ENCODE assay signal across 8 mouse cellular contexts in the genomic region with DNA sequence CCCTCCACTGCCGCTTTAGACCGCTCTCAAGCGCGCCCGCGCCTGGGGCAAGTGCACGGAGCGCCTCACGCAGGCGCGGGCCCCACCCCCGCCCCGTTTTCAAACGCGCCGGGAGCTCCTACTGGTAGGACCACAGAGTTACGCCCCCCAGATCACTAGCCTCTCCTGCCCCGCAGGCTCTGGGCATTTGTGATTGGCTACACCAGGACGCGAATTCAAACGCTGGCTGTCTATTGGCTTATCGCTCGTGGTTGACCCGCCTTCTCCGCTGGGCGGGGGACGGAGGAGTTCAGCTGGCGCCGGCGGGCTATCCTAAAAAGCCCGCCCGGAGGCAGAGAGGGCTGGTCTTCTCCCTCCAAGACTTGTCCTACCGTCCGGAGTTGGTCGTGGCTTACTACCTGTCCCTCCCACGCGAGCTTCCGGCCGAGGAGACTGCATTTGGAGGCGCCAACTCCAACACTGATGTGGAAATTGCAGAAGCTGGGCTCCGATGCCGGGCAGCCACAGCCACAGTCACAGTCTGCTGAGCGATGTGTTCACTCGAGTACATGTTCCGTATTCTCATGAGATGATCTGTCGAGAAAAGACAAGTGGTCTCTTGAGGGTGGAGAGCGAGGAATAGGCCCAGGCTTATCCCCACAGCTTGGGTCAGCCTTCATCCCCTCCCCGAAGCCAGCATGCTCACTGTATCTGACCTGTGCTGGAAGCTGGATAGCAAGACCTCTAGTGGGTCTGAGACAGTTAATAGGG. TPM values are rescaled to one million over a fixed set of nuclear protein-coding genes. Genes with fewer than 3 reads are reported as not detected.
DNase-seq lines count a peak whose midpoint lies in the region; ATAC-seq and TF ChIP-seq lines count a peak whose summit lies in the region.

Ccnf (minus strand) TSS at position 165 of the 750 bp plus-strand sequence.

- ATAC-seq in G1E (ENCODE audit: extremely low read depth, insufficient number of reproducible peaks, low FRiP score, poor library complexity, severe bottlenecking), result peak; percentile 100
- ATAC-seq in forebrain, embryonic 16.5 days, result peak; percentile 100
- peak; percentile 100 for ATAC-seq in lung, embryonic 14.5 days (ENCODE audit: insufficient read depth)

- 0 out of 2 replicates have a peak, but pooled peaks have one; percentile 3 for TF ChIP-seq POLR2A in olfactory bulb, adult 2 months (IDR thresholded peaks at IDR 0.05; ENCODE audit: insufficient read depth, low read depth, low read length)
- peak; percentile 68 for TF ChIP-seq POLR2A in thymus, adult 2 months (IDR thresholded peaks at IDR 0.05; ENCODE audit: control insufficient read depth, extremely low read depth, insufficient read depth, low read length, poor library complexity)

- H3K9me3 ChIP-seq in G1E (replicated peaks), result no peaks in the 10 kb centered on the region
- H3K9me3 ChIP-seq in forebrain, embryonic 16.5 days (ENCODE audit: control insufficient read depth, low read length), result no peaks in the 10 kb centered on the region
- no peaks in the 10 kb centered on the region for H3K9me3 ChIP-seq in lung, embryonic 14.5 days (ENCODE audit: low read depth, low read length)

- peak within 1 kb of the TSS; percentile 90 for H3K4me3 ChIP-seq in G1E (ENCODE audit: low read depth, low read length)
- H3K4me3 ChIP-seq in forebrain, embryonic 16.5 days (replicated peaks; ENCODE audit: low read length), result peak within 1 kb of the TSS; percentile 87
- peak within 1 kb of the TSS; percentile 88 for H3K4me3 ChIP-seq in layer of hippocampus, adult 2 months
- peak within 1 kb of the TSS; percentile 74 for H3K4me3 ChIP-seq in lung, embryonic 14.5 days (ENCODE audit: low read depth, low read length)
- H3K4me3 ChIP-seq in olfactory bulb, adult 2 months (ENCODE audit: insufficient read depth, low read depth, low read length), result peak within 1 kb of the TSS; percentile 67
- peak within 1 kb of the TSS; percentile 77 for H3K4me3 ChIP-seq in thymus, adult 2 months (ENCODE audit: control insufficient read depth, insufficient read depth, low read length)

- peak within 1 kb of the TSS; percentile 94 for H3K4me2 ChIP-seq in forebrain, embryonic 16.5 days (ENCODE audit: low read length)
- H3K4me2 ChIP-seq in lung, embryonic 14.5 days, result peak within 1 kb of the TSS; percentile 86

- intact Hi-C loops in heart, postnatal 36 days (cut with DNase I), result loop anchor here (2.0 to 5.0 kb wide), 3 partner anchors 47 to 101 kb away; partner anchors contain the start of genes Abca17, Abca3 and Tbc1d24

- TF ChIP-seq CTCF in G1E (IDR thresholded peaks at IDR 0.05; ENCODE audit: low read depth, low read length), result no peak
- TF ChIP-seq CTCF in layer of hippocampus, adult 2 months (conservative IDR thresholded peaks at IDR 0.05), result peak; percentile 79
- TF ChIP-seq CTCF in lung, embryonic 14.5 days (IDR thresholded peaks at IDR 0.05; ENCODE audit: low read depth), result peak; percentile 54
- no peak for TF ChIP-seq CTCF in olfactory bulb, adult 2 months (IDR thresholded peaks at IDR 0.05; ENCODE audit: insufficient read depth, low read depth, low read length)
- TF ChIP-seq CTCF in thymus, adult 2 months (IDR thresholded peaks at IDR 0.05; ENCODE audit: borderline replicate concordance, control insufficient read depth, extremely low read depth, insufficient read depth, low read length, poor library complexity), result peak; percentile 77

- peak; percentile 99 for DNase-seq in G1E (ENCODE audit: low spot score)
- DNase-seq in cerebellum, adult 18-20 months, result peak; percentile 93 to 98
- DNase-seq in heart, postnatal 36 days, result peak; percentile 92 to 95
- peak; percentile 94 to 97 for DNase-seq in layer of hippocampus, adult 2 months (ENCODE audit: low spot score in 2 of 2)
- peak; percentile 99 for DNase-seq in lung, embryonic 14.5 days
- peak; percentile 97 for DNase-seq in thymus, adult 2 months

- WGBS in forebrain, embryonic 16.5 days, result under 1% methylated on average over 48 of the region's 48 CpGs
- whole genome bisulfite sequencing in lung, embryonic 14.5 days, result under 1% methylated on average over 48 of the region's 48 CpGs
- WGBS in olfactory bulb, adult 2 months, result under 1% methylated on average over 48 of the region's 48 CpGs
- WGBS in thymus, adult 2 months, result under 1% methylated on average over 48 of the region's 48 CpGs

- peaks cover 26% of the 10 kb centered on the region for H3K4me1 ChIP-seq in G1E (ENCODE audit: insufficient read depth, low read depth, low read length)
- H3K4me1 ChIP-seq in forebrain, embryonic 16.5 days (replicated peaks; ENCODE audit: control insufficient read depth, insufficient read depth, low read length), result peaks cover 13% of the 10 kb centered on the region
- H3K4me1 ChIP-seq in lung, embryonic 14.5 days (ENCODE audit: insufficient read depth), result no peaks in the 10 kb centered on the region
- H3K4me1 ChIP-seq in olfactory bulb, adult 2 months (ENCODE audit: control insufficient read depth, insufficient read depth, low read length), result 0 out of 2 replicates have a peak, but pooled peaks cover 2% of the 10 kb centered on the region
- H3K4me1 ChIP-seq in thymus, adult 2 months (replicated peaks; ENCODE audit: control insufficient read depth, insufficient read depth, low read length), result peaks cover 7% of the 10 kb centered on the region

- peaks cover 33% of the 10 kb centered on the region for H3K36me3 ChIP-seq in G1E (replicated peaks)
- H3K36me3 ChIP-seq in forebrain, embryonic 16.5 days (ENCODE audit: control insufficient read depth, insufficient read depth), result peaks cover 6% of the 10 kb centered on the region; the same call in 1 of the 2 replicates
- H3K36me3 ChIP-seq in lung, embryonic 14.5 days (ENCODE audit: insufficient read depth), result peaks cover 28% of the 10 kb centered on the region
- H3K36me3 ChIP-seq in thymus, adult 2 months (ENCODE audit: control insufficient read depth, insufficient read depth, low read length), result peaks cover 11% of the 10 kb centered on the region; the same call in 1 of the 2 replicates

- peak within 1 kb of the TSS; percentile 56 for H3K27ac ChIP-seq in forebrain, embryonic 16.5 days (ENCODE audit: low read length)
- H3K27ac ChIP-seq in layer of hippocampus, adult 2 months, result peak within 1 kb of the TSS; percentile 58
- peak within 1 kb of the TSS; percentile 91 for H3K27ac ChIP-seq in lung, embryonic 14.5 days (ENCODE audit: low read depth)
- no peak within 1 kb of the TSS for H3K27ac ChIP-seq in olfactory bulb, adult 2 months (ENCODE audit: insufficient read depth, low read depth, low read length)
- peak within 1 kb of the TSS; percentile 20; the same call in 1 of the 2 replicates for H3K27ac ChIP-seq in thymus, adult 2 months (ENCODE audit: control insufficient read depth, insufficient read depth, low read length)

- no peaks in the 10 kb centered on the region for H3K27me3 ChIP-seq in G1E (ENCODE audit: insufficient read depth, low read length)
- H3K27me3 ChIP-seq in forebrain, embryonic 16.5 days (replicated peaks; ENCODE audit: control insufficient read depth, insufficient read depth, low read length), result no peaks in the 10 kb centered on the region
- no peaks in the 10 kb centered on the region for H3K27me3 ChIP-seq in lung, embryonic 14.5 days (ENCODE audit: insufficient read depth, low read length)
- no peaks in the 10 kb centered on the region for H3K27me3 ChIP-seq in thymus, adult 2 months (ENCODE audit: control insufficient read depth, insufficient read depth, low read length)

- peak within 1 kb of the TSS; percentile 90 for H3K9ac ChIP-seq in forebrain, embryonic 16.5 days (replicated peaks; ENCODE audit: low read depth, low read length)
- peak within 1 kb of the TSS; percentile 88 for H3K9ac ChIP-seq in lung, embryonic 14.5 days

RNA-seq across cellular contexts. Expression of gene Ccnf, which starts in this region (rescaled TPM):
- total RNA-seq in G1E (2014; fragmentation: Nextera tagmentation) (65.0 and 73.4 TPM in 2 replicates), G1E (2017) (59.1 and 65.1 TPM in 2 replicates)
- polyA plus RNA-seq in G1E (2012), result 87.0 and 87.6 TPM in 2 replicates
- polyA plus RNA-seq in forebrain, embryonic 16.5 days (2015; fragmentation: Nextera tagmentation; extraction: Ambion mirVana), result 26.0 and 32.0 TPM in 2 replicates
- total RNA-seq in heart, postnatal 36 days (2021), result 1 to 10 TPM in 1 of 2 experiments, under 1 TPM in 1; 0.92 to 1.1 TPM
- total RNA-seq in layer of hippocampus, adult 2 months (2021), result 1 to 10 TPM; 4.6 to 6.2 TPM
- 79.3 and 81.1 TPM in 2 replicates for polyA plus RNA-seq in lung, embryonic 14.5 days (2014; fragmentation: Nextera tagmentation; extraction: Ambion mirVana)
- polyA plus RNA-seq in olfactory bulb, adult 2 months (2012; ENCODE audit: insufficient read depth, insufficient read length, low replicate concordance, missing spikeins), result not detected in 2 replicates
- polyA plus RNA-seq in thymus, adult 2 months (2012; rRNA removed), result 64.5 and 86.9 TPM in 2 replicates

Comparison
In these comparisons a context has a peak if more than half of its experiments do, and no peak if none do; other contexts are left out.
1. RNA of gene Ccnf (total RNA-seq): 59.1 to 73.4 TPM in G1E; 4.6 to 6.2 TPM in layer of hippocampus, adult 2 months and 0.92 to 1.1 TPM in heart, postnatal 36 days; every median in the first group is over 4 times any median in the second.
2. CTCF ChIP-seq: peak in layer of hippocampus, adult 2 months (single experiment), lung, embryonic 14.5 days (single experiment) and thymus, adult 2 months (single experiment); none in G1E (single experiment) and olfactory bulb, adult 2 months (single experiment).
3. Peak in every context shown above with its lines, with median percentiles within 50 percentile points of each other: ATAC-seq, DNase-seq and H3K4me3 ChIP-seq.